Mouse (Mus musculus): ENCODE measurements around the gene Brinp1.
"Not testable (repeated sequence)": the region's sequence is repeated elsewhere in the genome, so short reads cannot be mapped to it uniquely, and the experiment has no call there.

Brinp1 gene

DNA sequence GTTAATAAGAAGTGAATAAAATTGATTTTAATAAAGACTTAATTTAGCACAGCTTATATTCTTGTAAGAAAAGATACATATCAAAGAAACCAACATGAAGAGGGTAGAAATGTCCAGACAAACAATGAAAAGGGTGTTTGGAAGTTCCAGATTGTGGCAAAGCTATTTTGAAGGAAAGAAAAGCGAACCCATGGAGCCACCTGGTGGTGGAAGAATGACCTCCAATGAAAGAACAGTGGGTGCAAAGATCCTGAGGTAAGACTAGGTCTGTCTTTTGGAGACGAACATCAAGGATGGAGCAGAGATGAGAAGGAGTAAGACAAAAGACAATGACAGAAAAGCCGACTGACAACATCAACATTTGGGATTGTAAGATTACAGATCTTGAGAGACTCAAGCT is 108.2 kb downstream of the Brinp1 start:
- DNase-seq (ENCODE audit: low spot score in 2 of 2): peak in 1 of 2 experiments; percentile 32

DNA sequence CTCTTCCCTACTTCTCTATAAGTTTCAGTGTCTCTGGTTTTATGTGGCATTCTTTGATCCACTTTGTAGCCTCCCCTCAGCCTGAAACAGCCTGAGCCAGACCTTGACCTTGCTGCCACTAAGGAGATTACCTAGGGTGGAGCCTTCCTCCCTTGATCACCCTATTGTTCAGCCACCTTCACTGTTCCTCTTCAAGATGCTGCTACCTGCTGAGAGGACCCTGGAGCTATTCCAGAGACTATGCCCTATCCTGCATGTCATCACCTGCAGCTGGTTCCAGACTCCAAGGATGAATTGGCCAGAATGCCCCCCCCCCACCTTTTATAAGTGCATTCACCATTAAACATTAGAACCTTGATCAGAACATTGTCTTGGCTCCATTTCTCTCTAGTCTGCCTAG is 140.2 kb downstream of the Brinp1 start:
- DNase-seq (ENCODE audit: low spot score in 2 of 2): not testable (repeated sequence)

DNA sequence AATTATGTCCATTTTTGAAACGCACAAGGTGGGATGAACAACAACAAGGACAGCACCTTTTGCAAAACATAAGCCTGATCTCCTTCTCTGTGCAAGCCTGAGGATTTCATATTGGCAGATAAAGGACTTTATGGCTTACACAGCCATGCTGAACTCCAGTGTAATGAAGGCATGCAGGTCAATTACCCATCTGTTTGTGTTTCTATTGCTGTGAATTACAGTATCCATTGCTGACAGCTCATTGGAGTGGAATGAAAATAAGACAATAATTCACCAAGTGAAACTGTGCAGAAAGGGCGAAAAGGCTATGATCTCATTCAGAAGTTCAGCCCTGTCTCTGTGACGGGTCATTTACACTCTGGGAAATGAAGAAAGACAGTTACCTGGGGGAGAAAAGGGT is 147.7 kb downstream of the Brinp1 start:
- no peak for DNase-seq (ENCODE audit: low spot score in 2 of 2)

DNA sequence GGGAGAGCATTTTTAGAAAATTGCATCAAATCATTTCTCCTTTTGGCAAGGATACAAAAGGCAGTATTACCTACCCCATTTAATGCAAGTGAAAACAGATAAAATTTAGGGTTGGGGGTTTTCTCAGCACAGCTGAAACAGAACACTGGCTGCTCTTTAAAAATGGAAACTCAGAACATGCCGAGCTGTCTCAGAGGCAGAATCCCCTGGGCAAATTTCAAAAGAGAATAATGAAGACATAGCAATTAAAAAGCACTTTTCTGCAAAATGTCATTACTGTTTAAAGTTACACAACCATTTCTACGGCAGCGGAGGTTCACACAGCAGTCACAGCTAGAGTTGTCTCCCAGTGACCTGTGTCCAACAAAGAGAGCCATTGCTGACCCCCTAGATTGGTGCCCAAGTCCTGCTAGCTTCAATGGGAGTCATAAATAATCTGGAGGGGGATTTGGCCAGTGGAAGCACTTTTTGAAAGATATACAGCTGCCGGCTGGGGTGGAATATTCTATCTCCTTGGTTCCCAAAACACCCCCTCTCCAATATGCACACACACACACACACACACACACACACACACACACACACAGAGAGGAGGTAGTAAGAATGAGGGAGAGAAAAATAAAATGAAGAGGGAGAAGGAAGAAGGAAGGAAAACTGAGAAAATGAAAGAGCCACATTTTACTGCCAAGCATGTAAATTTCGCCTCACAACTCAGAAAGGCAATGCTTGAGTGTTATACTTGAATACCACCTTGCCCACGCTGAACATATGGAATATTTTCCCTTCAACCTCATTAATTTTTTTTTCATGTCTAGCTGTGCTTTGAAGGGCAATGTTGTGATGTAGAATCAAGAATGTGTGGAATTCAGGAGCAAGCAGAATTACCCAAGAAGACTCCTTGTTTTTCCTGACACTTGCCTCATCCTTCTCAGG is 152.0 kb downstream of the Brinp1 start:
- DNase-seq (ENCODE audit: low spot score in 2 of 2): peak; percentile 28 to 41

DNA sequence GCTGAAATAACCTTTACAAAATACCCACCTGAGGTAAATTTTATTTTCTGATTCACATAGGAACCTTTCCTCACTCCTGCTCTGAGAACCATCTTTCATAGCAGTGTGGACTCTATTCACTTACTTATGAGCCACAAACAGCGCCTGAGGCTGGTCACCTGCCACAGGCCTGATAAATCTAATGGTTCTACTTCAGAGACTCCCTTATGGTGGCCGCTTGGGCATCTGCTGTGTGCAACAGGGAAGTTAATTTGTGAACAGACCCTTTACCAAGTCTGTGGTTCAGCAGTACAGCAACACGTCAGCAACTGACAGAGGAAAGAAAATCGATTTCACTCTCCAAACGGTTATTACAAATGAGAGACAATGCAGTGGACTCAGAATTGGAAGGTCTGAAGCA is 164.2 kb downstream of the Brinp1 start:
- no peak for DNase-seq (ENCODE audit: low spot score in 2 of 2)

DNA sequence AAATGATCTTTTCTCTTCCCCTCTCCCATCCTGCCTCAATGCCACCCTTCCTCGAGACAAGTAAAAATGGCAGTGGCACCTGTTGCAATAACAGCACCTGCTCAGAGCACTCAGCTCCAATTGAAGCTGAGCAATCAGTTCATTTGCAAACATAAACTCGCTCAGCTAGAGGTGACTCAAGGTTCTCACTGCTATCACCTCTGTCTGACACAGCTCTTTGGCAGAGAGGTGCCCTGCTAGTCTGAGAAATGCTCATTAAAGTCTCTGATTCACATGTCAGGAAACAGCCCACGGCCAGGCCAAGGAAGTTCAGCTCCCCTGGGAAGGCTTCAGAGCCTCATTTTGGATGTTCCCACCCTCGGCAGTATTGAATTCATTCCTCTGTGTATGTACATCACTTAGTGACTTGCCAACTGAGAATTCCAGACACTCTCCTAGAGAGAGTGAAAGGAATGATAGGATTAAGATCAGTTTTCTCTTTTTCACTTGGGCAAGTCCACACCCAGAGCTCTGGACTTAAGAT is 165.7 kb downstream of the Brinp1 start:
- DNase-seq (ENCODE audit: low spot score in 2 of 2): no peak

DNA sequence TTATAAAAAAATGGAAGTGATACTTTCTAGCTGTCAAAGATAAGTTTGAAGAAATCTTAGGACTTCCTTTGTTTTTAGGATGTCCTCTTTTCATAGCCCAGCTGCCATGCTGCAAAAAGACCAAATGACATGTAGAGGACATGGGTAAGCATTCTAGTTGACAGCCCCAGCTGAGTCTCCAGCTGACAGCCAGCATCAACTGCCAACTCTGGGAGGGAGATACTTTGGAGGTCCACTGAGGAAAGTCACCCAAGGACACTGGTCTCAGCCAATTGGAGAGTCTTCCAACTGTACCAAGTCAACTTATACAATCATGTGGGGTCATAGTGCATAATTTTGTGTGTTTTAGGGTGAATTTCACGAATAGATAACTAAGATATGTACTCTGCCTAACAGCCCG is 166.6 kb downstream of the Brinp1 start:
- no peak for DNase-seq (ENCODE audit: low spot score in 2 of 2)

DNA sequence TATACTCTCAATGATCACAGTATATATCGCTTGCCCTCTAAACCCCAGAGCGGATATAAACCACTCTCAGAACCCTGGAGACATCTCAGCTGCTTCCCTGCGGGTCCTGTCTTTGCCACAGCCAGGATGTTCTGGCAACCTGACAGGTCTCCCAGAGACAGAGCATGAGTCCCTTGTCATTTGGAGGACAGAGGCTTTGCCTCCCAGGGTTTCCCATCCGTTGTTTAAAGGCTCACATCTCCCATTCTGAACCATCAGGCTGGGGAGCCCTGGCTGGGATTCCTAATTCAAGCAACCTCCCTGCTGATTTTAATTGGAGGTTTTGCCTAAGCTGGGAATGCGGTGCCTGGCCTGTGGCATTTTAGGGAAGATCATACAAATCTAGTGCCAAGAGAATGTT is 185.9 kb downstream of the Brinp1 start:
- peak; percentile 51 to 57 for DNase-seq (ENCODE audit: low spot score in 2 of 2)

DNA sequence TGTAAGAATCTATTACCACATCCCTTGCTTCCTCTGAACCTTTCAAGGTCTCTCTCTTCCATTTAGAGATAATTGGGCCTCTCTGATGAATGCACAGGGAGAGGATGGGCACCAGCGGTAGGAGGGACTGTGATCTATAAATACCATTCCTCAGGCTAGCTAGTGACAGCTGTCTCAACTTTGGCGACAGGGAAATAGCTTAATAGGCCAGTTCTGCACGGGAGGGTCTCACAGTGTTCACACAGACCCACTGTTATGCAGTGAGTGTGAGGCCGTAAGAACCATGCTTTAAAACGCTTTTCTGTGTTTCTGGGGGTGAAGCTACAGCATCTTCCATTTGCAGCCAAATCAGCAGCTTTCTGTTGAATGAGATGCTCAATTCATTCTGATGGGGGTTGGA is 186.8 kb downstream of the Brinp1 start:
- DNase-seq (ENCODE audit: low spot score in 2 of 2): no peak

DNA sequence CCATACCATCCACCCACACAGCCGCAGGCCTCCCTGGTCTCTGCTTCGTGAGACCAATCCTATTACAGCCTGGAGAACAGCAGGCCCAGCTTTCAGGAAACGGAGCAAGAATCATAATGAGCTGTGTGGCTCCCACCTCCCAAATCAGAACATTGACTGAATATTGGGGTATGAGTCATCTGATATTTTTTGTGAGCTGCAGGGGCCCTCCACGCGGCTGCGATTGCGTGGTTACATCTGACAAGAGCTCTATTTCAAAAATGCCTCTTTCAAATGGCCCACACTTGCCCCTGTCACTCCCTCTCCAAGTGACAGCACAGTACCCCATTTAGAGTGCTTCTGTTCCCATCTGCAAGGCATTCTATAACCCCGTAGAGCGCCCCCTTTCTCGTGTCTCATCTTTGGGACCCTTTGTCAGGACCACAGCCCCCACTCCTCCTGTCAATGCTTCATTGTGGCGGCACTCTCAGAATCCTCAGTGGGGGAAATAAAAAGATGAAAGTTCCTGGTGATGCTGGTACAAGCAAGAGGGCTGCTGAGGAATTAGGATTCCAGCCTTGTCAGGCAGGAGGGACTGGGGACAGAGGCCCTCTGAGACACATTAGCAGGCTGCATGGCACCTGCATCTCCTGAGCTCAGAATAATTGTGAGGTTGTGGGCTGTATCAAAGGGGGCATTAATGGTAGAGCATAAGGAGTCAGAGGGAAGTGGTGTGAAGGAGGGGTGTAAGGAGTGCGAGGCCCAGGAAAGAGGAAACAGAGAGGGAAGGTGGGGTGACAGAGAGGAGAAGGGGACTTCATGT is 188.2 kb downstream of the Brinp1 start:
- peak; percentile 76 to 85 for DNase-seq (ENCODE audit: low spot score in 2 of 2)

DNA sequence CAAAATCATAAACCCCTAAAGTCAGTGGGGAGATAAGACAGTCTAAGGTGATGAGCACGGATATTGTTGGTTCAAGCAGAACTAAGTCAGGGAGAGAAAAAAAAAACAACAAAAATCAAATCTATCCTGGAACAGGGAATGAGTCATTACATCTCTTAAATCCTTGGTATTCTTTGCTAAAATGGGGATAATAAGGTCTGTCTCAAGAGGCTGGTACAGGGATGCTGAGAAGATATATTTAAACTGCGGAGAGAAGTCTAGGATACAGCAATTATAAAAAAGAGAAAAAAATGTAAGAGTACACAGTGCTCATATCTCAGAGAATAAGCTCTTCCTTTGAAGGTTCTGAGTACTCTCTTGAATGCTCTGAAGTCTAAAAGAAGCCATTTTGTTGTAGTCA is 189.3 kb downstream of the Brinp1 start:
- DNase-seq (ENCODE audit: low spot score in 2 of 2): no peak

DNA sequence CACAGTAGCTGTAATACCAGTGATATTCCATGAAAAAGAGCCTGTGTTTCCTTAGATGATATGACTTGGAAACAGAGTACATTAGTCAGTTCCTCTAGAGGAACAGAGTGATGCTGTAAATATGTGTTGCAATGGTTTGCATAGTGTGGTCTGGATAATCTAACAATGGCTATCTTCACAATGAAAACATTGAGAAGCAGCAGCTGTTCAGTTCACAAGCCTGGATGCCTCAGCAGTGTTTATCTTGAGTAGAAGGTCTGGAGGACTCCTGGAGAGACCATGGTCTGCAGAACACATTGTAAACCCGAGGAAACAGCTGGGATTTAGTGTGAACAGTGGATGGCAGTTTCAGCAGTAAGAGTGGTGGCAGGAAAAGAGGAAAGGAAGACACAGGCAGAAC is 233.2 kb downstream of the Brinp1 start:
- DNase-seq (ENCODE audit: low spot score in 2 of 2): no peak
